Mouse (Mus musculus) liver, postnatal 0 days (tissue): ENCODE results near the gene Snx7. TPM values are rescaled to one million over a fixed set of nuclear protein-coding genes. Genes with fewer than 3 reads are reported as not detected.

Experiments used
- ATAC-seq: fragments of 200-750 bp; cut with Nextera tagmentation; 2 replicates; pipeline ENCODE4 v1.8.0; 2017; ENCODE audit warnings: mild to moderate bottlenecking, moderate library complexity
- DNase-seq: peaks from one replicate; pipeline ENCODE4 v3.0.0-alpha.2; 2016
- H3K27ac ChIP-seq: fragments of 300-500 bp; sonication (generic); 2 replicates; pipeline ENCODE4 v1.5.1; 2014; ENCODE audit warnings: antibody characterized with exemption, moderate library complexity, mild to moderate bottlenecking, low read depth
- H3K27me3 ChIP-seq: fragments of 300-500 bp; sonication (generic); 2 replicates; pipeline ENCODE4 v1.6.1; 2014; ENCODE audit warnings: low read length, control low read depth, mixed read lengths; ENCODE audit not compliant: insufficient read depth
- H3K36me3 ChIP-seq: fragments of 300-500 bp; sonication (generic); replicated peaks from 2 replicates; pipeline ENCODE4 v1.6.1; 2014; ENCODE audit warnings: mild to moderate bottlenecking, control low read depth, low read length, moderate library complexity, mixed read lengths; ENCODE audit not compliant: insufficient read depth
- H3K4me1 ChIP-seq: fragments of 300-500 bp; sonication (generic); 2 replicates; pipeline ENCODE4 v1.6.1; 2014; ENCODE audit warnings: antibody characterized with exemption, mild to moderate bottlenecking, control low read depth; ENCODE audit not compliant: insufficient read depth
- H3K4me2 ChIP-seq: fragments of 300-500 bp; sonication (generic); 2 replicates; pipeline ENCODE4 v1.6.1; 2014; ENCODE audit warnings: low read depth, mild to moderate bottlenecking, low read length, moderate library complexity, mixed read lengths
- H3K4me3 ChIP-seq: fragments of 300-500 bp; sonication (generic); 2 replicates; pipeline ENCODE4 v1.5.1; 2014; ENCODE audit warnings: low read depth, low read length
- H3K9ac ChIP-seq: fragments of 300-500 bp; sonication (generic); replicated peaks from 2 replicates; pipeline ENCODE4 v1.6.1; 2014; ENCODE audit warnings: mild to moderate bottlenecking, moderate library complexity
- H3K9me3 ChIP-seq: fragments of 300-500 bp; sonication (generic); 2 replicates; pipeline ENCODE4 v1.6.1; 2016; ENCODE audit warnings: mild to moderate bottlenecking, control low read depth, low read length, mixed read lengths
- CTCF ChIP-seq: sonication (generic); IDR thresholded peaks from 2 replicates; pipeline ENCODE4 v1.5.1; 2016; ENCODE audit warnings: antibody characterized with exemption, low read depth
- EP300 ChIP-seq: IDR thresholded peaks from 2 replicates; pipeline ENCODE4 v1.6.1; 2016; ENCODE audit warnings: antibody characterized with exemption, low read depth, mild to moderate bottlenecking
- WGBS: fragments of 180-500 bp; shearing (Covaris S2); extraction: QIAGEN DNeasy Blood & Tissue Kit; methylation state at CpG from one replicate; pipeline ENCODE4 v1.1.7; 2014; ENCODE audit not compliant: insufficient replicate concordance; 5-methylcytosine and 5-hydroxymethylcytosine counted together
- polyA plus RNA-seq: library from polyadenylated mRNA; unstranded; fragments of >200 nt; fragmentation: Nextera tagmentation; extraction: Ambion mirVana; gene quantifications from 2 replicates; pipeline ENCODE4 v1.2.1, GENCODE M21; 2015

The Snx7 gene
- polyA plus RNA-seq, 1 experiment from 2014 or later: 14.1 TPM

- no peaks in the 10 kb centered on the region for H3K4me1 ChIP-seq
- no peaks in the 10 kb centered on the region for H3K36me3 ChIP-seq
- no peak overlapping the region for H3K27ac ChIP-seq
- no peak overlapping the region for H3K4me3 ChIP-seq
- TF ChIP-seq EP300 (no peak), CTCF (no peak)
- ATAC-seq: no peak
- 71% methylated on average over 6 of the region's 6 CpGs for WGBS
- H3K9me3 ChIP-seq: no peaks in the 10 kb centered on the region
- no peak overlapping the region for H3K9ac ChIP-seq
- no peak overlapping the region for H3K4me2 ChIP-seq
- DNase-seq: no peak
- H3K27me3 ChIP-seq: no peaks in the 10 kb centered on the region
Observed at GRCm38 (mm10) chr3:117805782-117806181, 63.0 kb downstream of the Snx7 start.

GRCm38 (mm10) chr3:117794501-117794900 is 74.2 kb downstream of the Snx7 start:
- Histone ChIP-seq H3K4me1 (no peaks in the 10 kb centered on the region), H3K4me3 (no peak overlapping the region), H3K27me3 (no peaks in the 10 kb centered on the region), H3K27ac (no peak overlapping the region), H3K36me3 (no peaks in the 10 kb centered on the region), H3K9ac (no peak overlapping the region), H3K9me3 (no peaks in the 10 kb centered on the region), H3K4me2 (no peak overlapping the region)
- DNase-seq: no peak
- ATAC-seq: no peak
- TF ChIP-seq CTCF: no peak
- no peak for TF ChIP-seq EP300

GRCm38 (mm10) chr3:117791951-117792350 is 76.8 kb downstream of the Snx7 start:
- DNase-seq (no peak), ATAC-seq (no peak)
- Histone ChIP-seq H3K4me3 (no peak overlapping the region), H3K9ac (no peak overlapping the region), H3K9me3 (no peaks in the 10 kb centered on the region), H3K27me3 (no peaks in the 10 kb centered on the region), H3K4me2 (no peak overlapping the region), H3K36me3 (no peaks in the 10 kb centered on the region), H3K27ac (no peak overlapping the region), H3K4me1 (no peaks in the 10 kb centered on the region)
- TF ChIP-seq EP300 (no peak), CTCF (no peak)
- 75% methylated on average over 4 of the region's 4 CpGs for WGBS

- DNase-seq: no peak
- Histone ChIP-seq H3K27ac (no peak overlapping the region), H3K4me1 (no peaks in the 10 kb centered on the region), H3K4me3 (no peak overlapping the region), H3K9me3 (no peaks in the 10 kb centered on the region), H3K4me2 (no peak overlapping the region), H3K9ac (no peak overlapping the region), H3K27me3 (no peaks in the 10 kb centered on the region), H3K36me3 (no peaks in the 10 kb centered on the region)
- 70% methylated on average over 2 of the region's 2 CpGs for WGBS
- ATAC-seq: no peak
- TF ChIP-seq CTCF (no peak), EP300 (no peak)
Observed at GRCm38 (mm10) chr3:117791273-117791672, 77.5 kb downstream of the Snx7 start.

- 71% methylated on average over 14 of the region's 14 CpGs for WGBS
- Histone ChIP-seq H3K9me3 (no peaks in the 10 kb centered on the region), H3K4me1 (no peaks in the 10 kb centered on the region), H3K27me3 (no peaks in the 10 kb centered on the region), H3K4me2 (no peak overlapping the region), H3K4me3 (no peak overlapping the region), H3K36me3 (no peaks in the 10 kb centered on the region), H3K27ac (no peak overlapping the region), H3K9ac (no peak overlapping the region)
- TF ChIP-seq EP300: no peak
- 0 out of 2 replicates have a peak, but pooled peaks have one; percentile 19 for TF ChIP-seq CTCF
- no peak for ATAC-seq
- no peak for DNase-seq
Observed at GRCm38 (mm10) chr3:117788800-117789693, 79.7 kb downstream of the Snx7 start.

GRCm38 (mm10) chr3:117787247-117787646 is 81.5 kb downstream of the Snx7 start:
- H3K27ac ChIP-seq: no peak overlapping the region
- no peaks in the 10 kb centered on the region for H3K4me1 ChIP-seq
- TF ChIP-seq CTCF: no peak
- no peak overlapping the region for H3K9ac ChIP-seq
- DNase-seq (no peak), ATAC-seq (no peak)
- WGBS: 73% methylated on average over 6 of the region's 6 CpGs
- no peaks in the 10 kb centered on the region for H3K27me3 ChIP-seq
- no peaks in the 10 kb centered on the region for H3K9me3 ChIP-seq
- H3K4me2 ChIP-seq: no peak overlapping the region
- no peak overlapping the region for H3K4me3 ChIP-seq
- H3K36me3 ChIP-seq: no peaks in the 10 kb centered on the region
